Mouse (Mus musculus): Measurements from ENCODE around the gene Ppp2r2d. TPM values are rescaled to one million over a fixed set of nuclear protein-coding genes. Genes with fewer than 3 reads are reported as not detected.

Ppp2r2d gene
- polyA plus RNA-seq, 1 experiment from 2014 or later = 28.4 TPM

GRCm38 (mm10) chr7:138841436-138842151 lies 4.3 kb upstream of the Ppp2r2d start:
- Histone ChIP-seq H3K36me3 (peaks cover 2% of the 10 kb centered on the region; the same call in 1 of the 2 replicates), H3K4me2 (no peak overlapping the region), H3K27ac (no peak overlapping the region), H3K27me3 (no peaks in the 10 kb centered on the region), H3K9me3 (replicated peaks) (no peaks in the 10 kb centered on the region), H3K4me3 (no peak overlapping the region), H3K4me1 (replicated peaks) (peaks cover 17% of the 10 kb centered on the region), H3K9ac (no peak overlapping the region)
- 52% methylated on average over 3 of the region's 3 CpGs for WGBS
- ATAC-seq (replicated peaks; ENCODE audit: insufficient number of reproducible peaks, insufficient read depth, low FRiP score, low read depth) = no peak

- Histone ChIP-seq H3K9ac (no peak overlapping the region), H3K27ac (no peak overlapping the region), H3K27me3 (no peaks in the 10 kb centered on the region), H3K4me3 (no peak overlapping the region), H3K9me3 (replicated peaks) (no peaks in the 10 kb centered on the region), H3K36me3 (no peaks in the 10 kb centered on the region), H3K4me2 (no peak overlapping the region), H3K4me1 (replicated peaks) (peaks cover 31% of the 10 kb centered on the region)
- ATAC-seq (replicated peaks; ENCODE audit: insufficient number of reproducible peaks, insufficient read depth, low FRiP score, low read depth) = no peak
- 85% methylated on average over 4 of the region's 4 CpGs for WGBS
Observed at GRCm38 (mm10) chr7:138843421-138843820, 2.5 kb upstream of the Ppp2r2d start.

DNA sequence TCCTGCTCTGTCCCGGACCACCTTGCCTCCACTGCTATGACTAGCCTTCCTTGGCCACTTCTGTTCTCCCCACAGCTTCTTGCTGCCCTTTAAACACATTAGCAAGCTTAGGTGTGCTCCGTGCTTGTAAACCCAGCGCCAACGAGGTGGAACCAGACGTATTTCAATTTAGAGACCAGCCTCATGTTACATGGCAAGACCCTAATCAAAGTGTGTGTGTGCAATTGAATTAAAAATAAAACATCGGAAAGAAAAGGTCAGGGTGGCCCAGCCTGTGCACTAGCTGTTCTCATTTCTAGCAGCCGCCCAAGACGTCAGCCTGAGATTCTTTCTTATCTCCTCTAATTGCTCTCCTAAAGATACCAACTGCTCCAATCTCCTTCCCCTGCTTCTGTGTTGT lies 768 bp upstream of the Ppp2r2d start:
- Histone ChIP-seq H3K4me3 (peak overlapping the region; percentile 88), H3K4me2 (peak overlapping the region; percentile 75), H3K9me3 (replicated peaks) (no peaks in the 10 kb centered on the region), H3K36me3 (no peaks in the 10 kb centered on the region), H3K9ac (peak overlapping the region; percentile 81), H3K27me3 (no peaks in the 10 kb centered on the region), H3K27ac (peak overlapping the region; percentile 95), H3K4me1 (replicated peaks) (peaks cover 38% of the 10 kb centered on the region)
- ATAC-seq (replicated peaks; ENCODE audit: insufficient number of reproducible peaks, insufficient read depth, low FRiP score, low read depth) = no peak
- WGBS = 29% methylated on average over 8 of the region's 8 CpGs

GRCm38 (mm10) chr7:138846502-138846991 lies 668 bp downstream of the Ppp2r2d start:
- Histone ChIP-seq H3K27me3 (no peaks in the 10 kb centered on the region), H3K9ac (peak overlapping the region; percentile 81), H3K27ac (peak overlapping the region; percentile 95), H3K4me2 (peak overlapping the region; percentile 74), H3K9me3 (replicated peaks) (no peaks in the 10 kb centered on the region), H3K36me3 (no peaks in the 10 kb centered on the region), H3K4me3 (peak overlapping the region; percentile 88), H3K4me1 (replicated peaks) (peaks cover 38% of the 10 kb centered on the region)
- peak; percentile 82 for ATAC-seq (replicated peaks; ENCODE audit: insufficient number of reproducible peaks, insufficient read depth, low FRiP score, low read depth)
- WGBS = under 1% methylated on average over 42 of the region's 61 CpGs

- Histone ChIP-seq H3K4me1 (replicated peaks) (peaks cover 38% of the 10 kb centered on the region), H3K27me3 (no peaks in the 10 kb centered on the region), H3K4me3 (peak overlapping the region; percentile 88), H3K36me3 (peaks cover 6% of the 10 kb centered on the region), H3K4me2 (peak overlapping the region; percentile 74), H3K9me3 (replicated peaks) (no peaks in the 10 kb centered on the region), H3K27ac (peak overlapping the region; percentile 95), H3K9ac (peak overlapping the region; percentile 81)
- ATAC-seq (replicated peaks; ENCODE audit: insufficient number of reproducible peaks, insufficient read depth, low FRiP score, low read depth) = no peak
- 32% methylated on average over 13 of the region's 13 CpGs for WGBS
Observed at GRCm38 (mm10) chr7:138847316-138848027, 1.6 kb downstream of the Ppp2r2d start.

DNA sequence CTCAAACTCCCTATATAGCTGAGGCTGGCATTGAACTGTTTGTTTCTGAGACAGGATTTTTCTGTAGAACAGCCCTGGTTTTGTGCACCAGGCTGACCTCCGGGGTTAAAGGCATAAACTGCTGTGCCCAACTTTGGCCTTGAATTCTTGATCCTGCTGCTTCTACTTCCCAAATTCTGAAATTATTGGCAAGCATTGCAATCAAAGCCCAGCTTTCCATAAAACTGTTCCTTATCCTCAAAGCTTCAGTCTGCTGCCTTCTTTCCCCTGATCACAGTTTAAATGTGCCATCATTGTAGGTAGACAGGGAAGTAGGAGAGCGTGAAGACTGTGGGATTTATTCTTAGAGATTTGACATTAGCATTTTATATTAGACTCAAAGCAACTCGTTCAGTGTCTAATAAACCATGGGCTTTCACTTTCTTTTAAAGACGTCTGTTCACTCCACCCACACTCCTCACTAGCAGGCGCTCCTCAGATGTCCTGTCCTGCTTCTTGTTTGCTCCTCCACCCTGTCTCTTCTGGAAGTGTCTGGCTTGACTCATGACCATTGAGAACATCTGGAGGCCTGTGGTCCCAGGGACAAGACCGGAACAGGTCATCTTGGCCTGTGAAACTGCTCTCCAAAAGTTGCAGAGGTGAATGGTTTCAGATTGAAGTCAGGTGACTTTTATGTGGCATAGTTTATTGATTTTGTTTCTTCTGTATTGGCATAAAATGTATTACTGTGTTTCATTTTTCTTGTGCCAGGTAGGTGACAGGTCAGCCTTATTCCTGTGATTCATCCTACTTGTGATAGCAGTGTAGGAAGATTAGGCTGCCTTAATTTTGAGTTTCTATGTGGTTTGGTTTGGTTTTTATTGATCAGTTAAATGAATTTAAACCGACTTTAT lies 2.4 kb downstream of the Ppp2r2d start:
- Histone ChIP-seq H3K4me3 (peak overlapping the region; percentile 88; the same call in 1 of the 2 replicates), H3K27me3 (no peaks in the 10 kb centered on the region), H3K27ac (no peak overlapping the region), H3K4me1 (replicated peaks) (peaks cover 38% of the 10 kb centered on the region), H3K4me2 (peak overlapping the region; percentile 74), H3K9me3 (replicated peaks) (no peaks in the 10 kb centered on the region), H3K36me3 (peaks cover 13% of the 10 kb centered on the region), H3K9ac (no peak overlapping the region)
- ATAC-seq (replicated peaks; ENCODE audit: insufficient number of reproducible peaks, insufficient read depth, low FRiP score, low read depth) = no peak
- 75% methylated on average over 7 of the region's 7 CpGs for WGBS

DNA sequence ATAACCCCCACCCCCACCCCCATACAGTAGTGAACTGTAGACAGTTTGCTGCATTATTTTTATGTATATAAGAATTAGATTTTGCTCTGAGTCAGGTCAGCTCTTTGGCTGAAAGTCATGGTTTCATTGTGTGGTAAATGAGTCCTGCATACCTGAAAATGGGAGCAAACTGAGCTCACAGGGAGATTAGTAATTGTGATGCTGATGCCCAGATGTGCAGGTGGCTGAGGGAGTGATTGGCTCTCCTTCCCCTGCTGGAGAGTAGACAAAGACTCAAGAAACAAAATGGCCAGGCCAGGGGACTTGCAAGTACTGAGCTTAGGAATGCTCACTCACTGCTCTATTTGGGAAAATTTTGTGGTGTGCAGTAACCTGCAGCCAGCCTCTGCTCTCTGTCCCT lies 4.2 kb downstream of the Ppp2r2d start:
- no peaks in the 10 kb centered on the region for H3K9me3 ChIP-seq (replicated peaks)

DNA sequence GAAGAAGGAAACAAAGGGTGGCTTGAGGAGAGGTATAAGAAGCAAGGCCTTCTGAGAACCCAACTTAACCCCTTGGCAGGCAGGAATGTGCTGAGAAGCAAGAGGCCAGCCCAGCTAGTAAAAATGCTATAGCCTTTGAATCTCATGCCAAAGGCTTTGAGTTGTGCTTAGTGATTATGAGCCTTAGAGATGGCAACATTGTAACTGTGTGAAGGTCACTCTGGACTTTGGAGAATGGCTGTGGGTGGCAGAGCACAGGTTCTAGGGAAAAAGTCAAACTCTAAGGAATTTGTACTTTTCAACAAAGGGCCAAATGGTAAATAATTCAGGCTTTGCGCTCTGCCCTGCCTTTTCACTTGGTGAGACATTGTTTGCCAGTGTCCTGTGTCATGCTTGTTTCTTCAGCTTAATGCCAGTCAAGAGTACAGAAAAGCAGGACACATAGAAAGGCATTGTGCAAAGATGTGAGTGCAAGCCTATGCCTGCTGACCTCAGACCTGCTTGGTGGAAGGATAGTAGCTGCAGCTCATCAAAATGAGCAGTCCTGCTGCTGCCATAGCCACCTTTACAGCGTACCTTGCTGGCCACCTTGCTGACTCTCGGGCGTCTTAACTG lies 7.6 kb downstream of the Ppp2r2d start:
- no peak overlapping the region for H3K4me2 ChIP-seq
- peaks cover 5% of the 10 kb centered on the region for H3K4me1 ChIP-seq (replicated peaks)
- H3K36me3 ChIP-seq = peaks cover 26% of the 10 kb centered on the region
- no peaks in the 10 kb centered on the region for H3K9me3 ChIP-seq (replicated peaks)
- H3K4me3 ChIP-seq = no peak overlapping the region
- WGBS = 96% methylated on average over 4 of the region's 4 CpGs
- ATAC-seq (replicated peaks; ENCODE audit: insufficient number of reproducible peaks, insufficient read depth, low FRiP score, low read depth) = no peak
- no peak overlapping the region for H3K27ac ChIP-seq
- H3K9ac ChIP-seq = no peak overlapping the region
- no peaks in the 10 kb centered on the region for H3K27me3 ChIP-seq

More for the DNA sequence above, 4.2 kb downstream of the Ppp2r2d start:
- no peak for ATAC-seq (replicated peaks; ENCODE audit: insufficient number of reproducible peaks, insufficient read depth, low FRiP score, low read depth)
- H3K27ac ChIP-seq = no peak overlapping the region
- no peak overlapping the region for H3K4me3 ChIP-seq
- H3K4me1 ChIP-seq (replicated peaks) = peaks cover 25% of the 10 kb centered on the region
- no peak overlapping the region for H3K9ac ChIP-seq
- H3K27me3 ChIP-seq = no peaks in the 10 kb centered on the region
- H3K36me3 ChIP-seq = peaks cover 21% of the 10 kb centered on the region
- H3K4me2 ChIP-seq = no peak overlapping the region

DNA sequence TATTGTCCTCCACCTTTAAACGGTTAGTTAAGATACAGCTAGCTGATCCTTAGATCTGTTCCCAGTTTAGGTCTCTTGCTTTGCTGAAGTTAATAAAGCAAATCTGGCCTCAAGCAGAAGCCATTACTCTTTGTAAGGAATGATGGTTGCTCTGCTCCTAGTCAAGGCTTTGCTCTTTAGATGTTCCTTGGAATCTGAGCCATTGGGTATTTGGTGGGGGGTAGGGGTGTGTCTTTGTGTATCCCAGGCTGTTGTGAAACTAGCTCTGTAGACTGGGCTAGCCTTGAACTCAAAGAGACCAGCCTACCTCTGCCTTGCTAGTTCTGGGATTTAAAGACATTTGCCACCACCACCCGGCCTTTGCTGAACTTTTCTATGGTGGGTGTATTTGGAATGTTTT lies 8.3 kb downstream of the Ppp2r2d start:
- peaks cover 4% of the 10 kb centered on the region; the same call in 1 of the 2 replicates for H3K4me1 ChIP-seq (replicated peaks)
- no peak overlapping the region for H3K27ac ChIP-seq
- 95% methylated on average over 2 of the region's 2 CpGs for WGBS
- H3K4me2 ChIP-seq = no peak overlapping the region
- no peak overlapping the region for H3K9ac ChIP-seq
- peaks cover 26% of the 10 kb centered on the region for H3K36me3 ChIP-seq
- ATAC-seq (replicated peaks; ENCODE audit: insufficient number of reproducible peaks, insufficient read depth, low FRiP score, low read depth) = no peak
- no peaks in the 10 kb centered on the region for H3K9me3 ChIP-seq (replicated peaks)
- H3K27me3 ChIP-seq = no peaks in the 10 kb centered on the region
- no peak overlapping the region for H3K4me3 ChIP-seq

- 65% methylated on average over 2 of the region's 2 CpGs for WGBS
- H3K27ac ChIP-seq = no peak overlapping the region
- H3K27me3 ChIP-seq = no peaks in the 10 kb centered on the region
- no peaks in the 10 kb centered on the region for H3K9me3 ChIP-seq (replicated peaks)
- no peak overlapping the region for H3K4me3 ChIP-seq
- no peak for ATAC-seq (replicated peaks; ENCODE audit: insufficient number of reproducible peaks, insufficient read depth, low FRiP score, low read depth)
- peaks cover 26% of the 10 kb centered on the region for H3K36me3 ChIP-seq
- no peak overlapping the region for H3K4me2 ChIP-seq
- no peaks in the 10 kb centered on the region for H3K4me1 ChIP-seq (replicated peaks)
- H3K9ac ChIP-seq = no peak overlapping the region
Observed at GRCm38 (mm10) chr7:138856670-138857069, 10.8 kb downstream of the Ppp2r2d start.
